Mouse (Mus musculus) heart, embryonic 13.5 days (tissue): ENCODE results near the gene Ube2u. TPM values are rescaled to one million over a fixed set of nuclear protein-coding genes. Genes with fewer than 3 reads are reported as not detected.
"Not testable (repeated sequence)": the region's sequence is repeated elsewhere in the genome, so short reads cannot be mapped to it uniquely, and the experiment has no call there.

Experiments used
- ATAC-seq: fragments of 200-750 bp; cut with Nextera tagmentation; 2 replicates; pipeline ENCODE4 v1.8.0; 2017; ENCODE audit warnings: moderate TSS enrichment; ENCODE audit not compliant: insufficient number of reproducible peaks, low FRiP score, low TSS enrichment; ENCODE audit errors: extremely low read depth
- H3K27ac ChIP-seq: fragments of 300-500 bp; sonication (generic); replicated peaks from 2 replicates; pipeline ENCODE4 v1.5.1; 2015; ENCODE audit warnings: moderate library complexity, mild to moderate bottlenecking, inconsistent platforms
- H3K27me3 ChIP-seq: fragments of 300-500 bp; sonication (generic); replicated peaks from 2 replicates; pipeline ENCODE4 v1.6.1; 2015; ENCODE audit warnings: mild to moderate bottlenecking, inconsistent platforms
- H3K36me3 ChIP-seq: fragments of 300-500 bp; sonication (generic); 2 replicates; pipeline ENCODE4 v1.6.1; 2015; ENCODE audit warnings: mild to moderate bottlenecking, inconsistent platforms
- H3K4me1 ChIP-seq: fragments of 300-500 bp; sonication (generic); 2 replicates; pipeline ENCODE4 v1.6.1; 2015; ENCODE audit warnings: inconsistent platforms
- H3K4me2 ChIP-seq: fragments of 300-500 bp; sonication (generic); 2 replicates; pipeline ENCODE4 v1.6.1; 2015; ENCODE audit warnings: inconsistent platforms, mild to moderate bottlenecking, moderate library complexity
- H3K4me3 ChIP-seq: fragments of 300-500 bp; sonication (generic); 2 replicates; pipeline ENCODE4 v1.5.1; 2015; ENCODE audit warnings: moderate library complexity, mild to moderate bottlenecking, inconsistent platforms
- H3K9ac ChIP-seq: fragments of 300-500 bp; sonication (generic); 2 replicates; pipeline ENCODE4 v1.6.1; 2015; ENCODE audit warnings: inconsistent platforms, mild to moderate bottlenecking, moderate library complexity
- H3K9me3 ChIP-seq: fragments of 300-500 bp; sonication (generic); 2 replicates; pipeline ENCODE4 v1.6.1; 2016; ENCODE audit warnings: inconsistent platforms
- WGBS: fragments of 180-500 bp; shearing (Covaris S2); methylation state at CpG from one replicate; pipeline ENCODE4 v1.1.7; 2015; ENCODE audit warnings: mixed read lengths; 5-methylcytosine and 5-hydroxymethylcytosine counted together
- polyA plus RNA-seq: library from polyadenylated mRNA; unstranded; fragments of >200 nt; fragmentation: Nextera tagmentation; extraction: Ambion mirVana; gene quantifications from 2 replicates; pipeline ENCODE4 v1.2.1, GENCODE M21; 2015

Gene Ube2u
- 0.20 and 0.33 TPM in 2 replicates for polyA plus RNA-seq

DNA sequence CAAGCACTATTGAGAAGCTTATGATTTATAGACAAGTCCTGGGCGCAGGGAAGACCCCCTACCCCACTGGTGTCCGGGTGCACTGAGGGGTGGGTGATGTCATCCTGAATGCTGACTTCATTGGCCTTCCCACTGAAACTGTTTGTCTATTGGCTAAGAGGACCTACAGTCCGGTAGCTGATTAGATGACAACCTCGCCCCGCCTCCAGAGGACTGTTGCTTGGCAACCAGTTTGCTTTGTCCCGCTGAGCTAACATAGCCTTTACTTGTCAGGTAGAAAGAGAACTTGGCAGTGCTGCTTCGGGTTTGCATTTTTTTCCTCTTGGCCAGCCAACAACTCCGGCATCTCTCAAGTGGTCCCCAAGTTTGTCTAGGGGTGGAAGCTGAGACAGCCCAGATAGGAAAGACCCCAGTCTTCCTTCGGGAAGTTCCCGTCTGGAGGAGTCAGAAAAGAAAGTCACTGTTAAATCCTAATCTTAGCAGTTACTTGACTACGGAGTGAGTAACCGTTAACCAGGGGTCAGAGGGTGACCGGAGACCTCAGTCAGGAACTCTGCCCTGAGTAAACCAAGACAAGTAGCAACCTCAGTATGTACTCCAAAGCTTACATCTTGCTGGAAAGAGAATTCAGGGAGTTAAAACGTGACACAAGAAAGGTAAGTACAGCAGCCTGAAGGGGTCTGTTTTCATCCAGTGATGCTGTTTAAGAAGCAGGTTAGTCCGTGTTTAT lies at the start of gene Ube2u:
Gene Ube2u (plus strand): TSS at position 258 of the 730 bp plus-strand sequence.
- Histone ChIP-seq H3K4me3 (peak within 1 kb of the TSS; percentile 37), H3K9ac (peak within 1 kb of the TSS; percentile 54), H3K27me3 (no peaks in the 10 kb centered on the region), H3K9me3 (no peaks in the 10 kb centered on the region), H3K4me2 (peak within 1 kb of the TSS; percentile 63), H3K27ac (no peak within 1 kb of the TSS), H3K4me1 (peaks cover 4% of the 10 kb centered on the region), H3K36me3 (no peaks in the 10 kb centered on the region)
- WGBS = 33% methylated on average over 15 of the region's 15 CpGs
- no peak for ATAC-seq

DNA sequence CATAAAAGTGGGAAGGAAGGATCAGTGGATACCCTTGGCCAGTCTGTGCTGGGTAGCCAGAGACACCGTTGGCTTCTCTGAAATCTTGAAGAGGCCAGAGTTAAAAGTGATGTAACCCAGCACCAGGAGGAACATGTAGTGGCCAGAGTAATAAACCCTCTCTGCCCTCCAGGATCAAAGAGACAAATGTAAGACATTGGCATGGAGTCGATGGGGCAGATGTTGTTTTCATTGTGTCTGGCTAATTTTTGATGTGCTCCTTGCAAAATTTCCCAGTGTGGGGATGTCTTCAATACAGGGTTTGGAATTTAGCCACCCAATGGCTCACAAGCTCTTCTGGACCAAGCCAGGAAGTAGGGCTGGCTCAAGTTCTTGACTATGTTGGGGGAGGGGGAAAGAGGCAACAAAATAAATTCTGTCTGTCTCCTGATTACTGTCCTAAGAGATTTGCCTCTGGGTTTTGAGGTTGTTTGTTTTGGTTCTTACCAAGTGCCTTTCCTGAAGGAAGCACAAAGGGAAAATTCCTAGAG lies 49.2 kb upstream of the Ube2u start:
- Histone ChIP-seq H3K9ac (no peak overlapping the region; the same call in 1 of the 2 replicates), H3K9me3 (no peaks in the 10 kb centered on the region), H3K4me2 (no peak overlapping the region), H3K27me3 (no peaks in the 10 kb centered on the region), H3K4me1 (peaks cover 11% of the 10 kb centered on the region; the same call in 1 of the 2 replicates), H3K27ac (no peak overlapping the region), H3K36me3 (peaks cover 7% of the 10 kb centered on the region), H3K4me3 (no peak overlapping the region)
- ATAC-seq = no peak
- WGBS = 79% methylated on average over 2 of the region's 2 CpGs

DNA sequence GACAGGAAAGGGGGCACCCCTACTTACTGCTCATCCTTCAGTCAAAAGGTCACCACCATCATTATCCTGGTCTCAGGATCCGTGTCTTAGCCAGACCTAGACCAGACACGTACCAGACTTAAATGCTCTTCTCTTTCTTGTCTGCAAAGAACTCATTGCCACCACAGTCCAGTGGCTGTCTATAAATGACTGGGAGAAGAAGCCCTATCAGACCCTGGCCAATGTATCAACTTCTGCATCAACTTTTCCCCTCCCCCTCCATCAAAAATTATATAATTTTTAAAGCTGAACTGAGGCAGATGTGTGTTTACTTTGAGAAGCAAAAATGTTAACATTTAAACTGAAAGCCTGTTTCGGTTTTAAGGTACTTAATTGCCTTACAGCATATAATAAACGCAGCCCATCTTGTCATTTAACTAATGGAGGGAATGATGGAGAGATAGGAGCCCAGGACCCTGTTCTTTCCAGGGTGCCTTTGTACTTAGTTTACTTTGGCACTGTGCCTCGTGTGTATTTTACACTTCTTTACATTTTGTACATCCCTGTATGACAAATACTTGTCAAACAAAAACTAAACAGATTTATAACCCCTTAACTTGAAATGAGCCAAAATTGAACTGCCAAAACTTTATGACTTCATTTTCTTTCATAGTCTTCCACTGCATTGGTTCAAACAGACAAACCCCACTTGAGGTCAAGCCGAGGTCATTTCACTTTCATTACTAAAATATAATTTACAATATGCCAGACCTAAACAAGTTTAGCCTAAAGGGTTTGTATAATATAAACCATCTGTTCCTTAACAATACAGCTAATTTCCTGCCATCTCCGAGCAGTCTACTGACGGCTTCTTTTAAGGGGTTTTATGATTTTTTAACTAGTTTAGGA lies 43.1 kb upstream of the Ube2u start:
- H3K27me3 ChIP-seq = no peaks in the 10 kb centered on the region
- no peak overlapping the region for H3K9ac ChIP-seq
- H3K4me1 ChIP-seq = peaks cover 4% of the 10 kb centered on the region; the same call in 1 of the 2 replicates
- no peak for ATAC-seq
- H3K4me3 ChIP-seq = no peak overlapping the region
- H3K4me2 ChIP-seq = no peak overlapping the region
- 68% methylated on average over 8 of the region's 8 CpGs for WGBS
- no peak overlapping the region for H3K27ac ChIP-seq
- peaks cover under 1% of the 10 kb centered on the region; the same call in 1 of the 2 replicates for H3K36me3 ChIP-seq
- H3K9me3 ChIP-seq = no peaks in the 10 kb centered on the region

GRCm38 (mm10) chr4:100436169-100436547 lies 42.5 kb upstream of the Ube2u start:
- Histone ChIP-seq H3K4me2 (no peak overlapping the region), H3K36me3 (peaks cover 7% of the 10 kb centered on the region), H3K27ac (no peak overlapping the region), H3K4me3 (no peak overlapping the region), H3K9me3 (no peaks in the 10 kb centered on the region), H3K4me1 (peaks cover 4% of the 10 kb centered on the region; the same call in 1 of the 2 replicates), H3K9ac (no peak overlapping the region), H3K27me3 (no peaks in the 10 kb centered on the region)
- no peak for ATAC-seq
- WGBS = 73% methylated on average over 4 of the region's 4 CpGs

GRCm38 (mm10) chr4:100446897-100447296 lies 31.8 kb upstream of the Ube2u start:
- 59% methylated on average over 3 of the region's 3 CpGs for WGBS
- H3K27ac ChIP-seq = no peak overlapping the region
- H3K36me3 ChIP-seq = peaks cover 8% of the 10 kb centered on the region
- no peaks in the 10 kb centered on the region for H3K27me3 ChIP-seq
- no peak for ATAC-seq
- no peaks in the 10 kb centered on the region for H3K4me1 ChIP-seq
- no peak overlapping the region for H3K4me3 ChIP-seq
- H3K4me2 ChIP-seq = no peak overlapping the region
- H3K9ac ChIP-seq = no peak overlapping the region
- H3K9me3 ChIP-seq = no peaks in the 10 kb centered on the region

DNA sequence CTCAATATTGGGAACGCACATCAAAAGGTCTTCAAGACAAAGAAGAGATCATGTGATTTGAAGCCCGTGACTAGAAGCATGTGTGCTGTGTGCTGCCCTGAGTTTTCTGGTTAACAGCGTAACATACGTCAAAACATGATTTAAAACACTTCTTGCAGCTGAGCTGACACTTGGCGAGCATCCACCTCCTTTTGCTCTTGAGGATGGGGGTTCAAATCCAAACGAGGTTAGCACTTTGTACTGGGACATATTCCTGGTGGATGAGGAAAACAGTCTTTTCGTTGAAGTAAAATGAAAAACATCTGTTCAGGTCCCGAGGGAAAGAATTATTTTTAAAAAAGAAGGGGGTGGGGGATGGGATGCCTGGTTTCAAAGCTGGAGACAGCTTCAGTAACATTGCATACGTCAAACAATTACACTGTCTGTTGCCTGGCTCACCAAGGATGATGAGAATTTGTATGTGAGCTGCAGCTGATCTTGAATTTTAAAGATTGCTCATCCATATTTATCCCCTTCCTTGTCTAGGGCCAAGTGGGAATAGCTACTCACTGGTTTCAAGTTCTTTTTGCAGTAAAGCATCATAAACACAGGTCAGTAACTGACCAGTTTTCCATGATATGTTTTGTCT lies 16.0 kb upstream of the Ube2u start:
- no peaks in the 10 kb centered on the region for H3K36me3 ChIP-seq
- H3K4me3 ChIP-seq = no peak overlapping the region
- WGBS = 57% methylated on average over 9 of the region's 9 CpGs
- no peak overlapping the region for H3K4me2 ChIP-seq
- ATAC-seq = no peak
- H3K27me3 ChIP-seq = no peaks in the 10 kb centered on the region
- H3K27ac ChIP-seq = no peak overlapping the region
- no peak overlapping the region for H3K9ac ChIP-seq
- no peaks in the 10 kb centered on the region for H3K4me1 ChIP-seq
- H3K9me3 ChIP-seq = no peaks in the 10 kb centered on the region

- H3K9me3 ChIP-seq = no peaks in the 10 kb centered on the region
- no peaks in the 10 kb centered on the region for H3K36me3 ChIP-seq
- no peaks in the 10 kb centered on the region for H3K27me3 ChIP-seq
- H3K9ac ChIP-seq = no peak overlapping the region
- no peak for ATAC-seq
- WGBS = 81% methylated on average over 3 of the region's 3 CpGs
- no peak overlapping the region for H3K27ac ChIP-seq
- no peaks in the 10 kb centered on the region for H3K4me1 ChIP-seq
- no peak overlapping the region for H3K4me3 ChIP-seq
- no peak overlapping the region for H3K4me2 ChIP-seq
These were observed 9.8 kb downstream of the Ube2u start for GRCm38 (mm10) chr4:100488447-100488846.

- H3K9me3 ChIP-seq = no peaks in the 10 kb centered on the region
- H3K27ac ChIP-seq = no peak overlapping the region
- no peak for ATAC-seq
- no peaks in the 10 kb centered on the region for H3K27me3 ChIP-seq
- H3K4me3 ChIP-seq = no peak overlapping the region
- 75% methylated on average over 3 of the region's 3 CpGs for WGBS
- no peaks in the 10 kb centered on the region for H3K4me1 ChIP-seq
- no peak overlapping the region for H3K4me2 ChIP-seq
- H3K9ac ChIP-seq = no peak overlapping the region
- H3K36me3 ChIP-seq = no peaks in the 10 kb centered on the region
These were observed 16.5 kb downstream of the Ube2u start for GRCm38 (mm10) chr4:100495176-100495575.

DNA sequence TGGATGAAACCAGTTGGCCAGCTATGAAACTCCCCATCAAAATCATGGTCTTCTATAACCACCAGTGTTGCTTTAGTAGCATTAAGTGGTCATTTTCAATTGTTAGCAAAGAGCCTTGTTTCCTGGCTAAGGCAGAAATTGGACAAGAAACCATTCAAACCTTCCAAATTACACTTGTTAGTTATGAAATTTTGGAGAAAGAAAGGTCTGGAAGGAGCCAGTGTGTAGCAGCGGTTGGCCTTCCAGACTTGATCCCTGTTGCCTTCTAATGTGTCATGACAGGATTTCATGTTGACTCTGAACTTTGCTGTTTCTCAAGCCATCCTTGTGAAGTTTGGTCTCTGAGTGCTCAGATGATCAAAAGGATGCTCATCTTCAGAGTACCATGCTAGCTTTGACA lies 17.9 kb downstream of the Ube2u start:
- Histone ChIP-seq H3K9me3 (no peaks in the 10 kb centered on the region), H3K4me3 (no peak overlapping the region), H3K36me3 (no peaks in the 10 kb centered on the region), H3K27ac (no peak overlapping the region), H3K4me2 (no peak overlapping the region), H3K4me1 (no peaks in the 10 kb centered on the region), H3K27me3 (no peaks in the 10 kb centered on the region), H3K9ac (no peak overlapping the region)
- no peak for ATAC-seq
- 89% methylated on average over 1 of the region's 1 CpGs for WGBS

DNA sequence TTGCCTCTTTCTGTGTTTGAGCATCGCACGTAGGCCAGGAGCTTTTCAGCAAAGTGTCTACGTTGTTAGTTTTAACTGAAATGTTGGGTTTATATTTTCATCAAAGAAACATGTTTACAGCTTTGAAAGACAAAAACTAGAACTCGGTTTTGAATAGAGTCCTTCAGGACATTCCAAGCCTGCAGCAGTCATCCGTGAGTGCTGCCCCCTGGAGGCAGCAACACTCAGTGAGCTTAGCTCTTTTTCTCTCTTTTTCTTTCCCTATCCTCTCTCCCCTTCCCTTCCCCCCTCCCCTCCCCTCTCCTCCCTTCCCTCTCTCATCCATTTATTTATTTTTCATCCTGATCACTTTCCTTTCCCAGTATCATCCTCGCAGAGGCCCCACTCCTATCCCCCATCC lies 19.5 kb downstream of the Ube2u start:
- no peak overlapping the region for H3K4me3 ChIP-seq
- H3K36me3 ChIP-seq = no peaks in the 10 kb centered on the region
- no peak for ATAC-seq
- no peaks in the 10 kb centered on the region for H3K9me3 ChIP-seq
- H3K4me1 ChIP-seq = no peaks in the 10 kb centered on the region
- 58% methylated on average over 6 of the region's 6 CpGs for whole genome bisulfite sequencing
- H3K27me3 ChIP-seq = no peaks in the 10 kb centered on the region
- no peak overlapping the region for H3K9ac ChIP-seq
- no peak overlapping the region for H3K27ac ChIP-seq
- no peak overlapping the region for H3K4me2 ChIP-seq

- H3K9ac ChIP-seq, H3K36me3 ChIP-seq, ATAC-seq, H3K4me3 ChIP-seq, H3K27me3 ChIP-seq, H3K4me1 ChIP-seq, H3K4me2 ChIP-seq, H3K27ac ChIP-seq, H3K9me3 ChIP-seq: not testable (repeated sequence)
- WGBS = 83% methylated on average over 7 of the region's 7 CpGs
These were observed 20.5 kb downstream of the Ube2u start for GRCm38 (mm10) chr4:100499037-100499601.
